Mouse (Mus musculus) neural tube, embryonic 15.5 days (tissue): Measurements from ENCODE around the gene Maml3. TPM values are rescaled to one million over a fixed set of nuclear protein-coding genes. Genes with fewer than 3 reads are reported as not detected.

ENCODE experiments used
- ATAC-seq: fragments of 200-750 bp; cut with Nextera tagmentation; 2 replicates; pipeline ENCODE4 v1.8.0; 2017; ENCODE audit warnings: mild to moderate bottlenecking, moderate TSS enrichment, moderate library complexity; ENCODE audit not compliant: low FRiP score
- H3K27ac ChIP-seq: fragments of 300-500 bp; sonication (generic); replicated peaks from 2 replicates; pipeline ENCODE4 v1.5.1; 2015; ENCODE audit warnings: mild to moderate bottlenecking, inconsistent platforms
- H3K27me3 ChIP-seq: fragments of 300-500 bp; sonication (generic); replicated peaks from 2 replicates; pipeline ENCODE4 v1.6.1; 2015; ENCODE audit warnings: inconsistent platforms
- H3K36me3 ChIP-seq: fragments of 300-500 bp; sonication (generic); 2 replicates; pipeline ENCODE4 v1.6.1; 2015; ENCODE audit warnings: inconsistent platforms
- H3K4me1 ChIP-seq: fragments of 300-500 bp; sonication (generic); 2 replicates; pipeline ENCODE4 v1.6.1; 2015; ENCODE audit warnings: inconsistent platforms
- H3K4me2 ChIP-seq: fragments of 300-500 bp; sonication (generic); 2 replicates; pipeline ENCODE4 v1.6.1; 2015; ENCODE audit warnings: inconsistent platforms, mild to moderate bottlenecking, moderate library complexity
- H3K4me3 ChIP-seq: fragments of 300-500 bp; sonication (generic); replicated peaks from 2 replicates; pipeline ENCODE4 v1.5.1; 2015; ENCODE audit warnings: mild to moderate bottlenecking, inconsistent platforms
- H3K9ac ChIP-seq: fragments of 300-500 bp; sonication (generic); replicated peaks from 2 replicates; pipeline ENCODE4 v1.6.1; 2015; ENCODE audit warnings: mild to moderate bottlenecking, inconsistent platforms
- H3K9me3 ChIP-seq: fragments of 300-500 bp; sonication (generic); replicated peaks from 2 replicates; pipeline ENCODE4 v1.6.1; 2016; ENCODE audit warnings: inconsistent platforms
- WGBS: fragments of 180-500 bp; shearing (Covaris S2); methylation state at CpG from one replicate; pipeline ENCODE4 v1.1.7; 2015; ENCODE audit warnings: mixed read lengths; 5-methylcytosine and 5-hydroxymethylcytosine counted together
- polyA plus RNA-seq: library from polyadenylated mRNA; unstranded; fragments of >200 nt; fragmentation: Nextera tagmentation; extraction: Ambion mirVana; gene quantifications from 2 replicates; pipeline ENCODE4 v1.2.1, GENCODE M21; 2015

The Maml3 gene
- polyA plus RNA-seq, 1 experiment from 2014 or later: 7.6 TPM

DNA sequence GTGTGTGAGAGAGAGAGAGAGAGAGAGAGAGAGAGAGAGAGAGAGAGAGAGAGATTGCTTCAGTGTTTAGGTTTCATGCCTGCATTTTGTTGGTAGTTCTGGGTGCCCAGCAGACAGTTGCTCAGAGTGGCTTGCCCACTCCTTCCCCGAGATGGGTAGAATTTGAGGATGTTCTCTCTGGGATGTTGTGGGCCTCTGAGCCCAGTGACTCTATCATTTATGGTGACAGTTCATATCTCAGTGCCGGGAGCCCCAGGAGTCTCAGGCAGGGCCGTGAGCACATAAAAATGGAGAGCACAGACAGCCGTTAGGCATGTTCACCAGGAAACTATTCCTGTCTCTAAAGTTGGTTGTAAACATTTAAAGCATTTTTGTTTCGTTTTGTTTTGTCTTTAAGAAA is 443.5 kb downstream of the Maml3 start:
- 0 out of 2 replicates have a peak, but pooled peaks cover 2% of the 10 kb centered on the region for H3K4me1 ChIP-seq
- 45% methylated on average over 5 of the region's 5 CpGs for WGBS
- no peaks in the 10 kb centered on the region for H3K9me3 ChIP-seq
- H3K36me3 ChIP-seq: no peaks in the 10 kb centered on the region
- H3K4me3 ChIP-seq: no peak overlapping the region
- no peak for ATAC-seq
- no peak overlapping the region for H3K27ac ChIP-seq
- no peak overlapping the region for H3K9ac ChIP-seq
- no peak overlapping the region for H3K4me2 ChIP-seq
- no peaks in the 10 kb centered on the region for H3K27me3 ChIP-seq

DNA sequence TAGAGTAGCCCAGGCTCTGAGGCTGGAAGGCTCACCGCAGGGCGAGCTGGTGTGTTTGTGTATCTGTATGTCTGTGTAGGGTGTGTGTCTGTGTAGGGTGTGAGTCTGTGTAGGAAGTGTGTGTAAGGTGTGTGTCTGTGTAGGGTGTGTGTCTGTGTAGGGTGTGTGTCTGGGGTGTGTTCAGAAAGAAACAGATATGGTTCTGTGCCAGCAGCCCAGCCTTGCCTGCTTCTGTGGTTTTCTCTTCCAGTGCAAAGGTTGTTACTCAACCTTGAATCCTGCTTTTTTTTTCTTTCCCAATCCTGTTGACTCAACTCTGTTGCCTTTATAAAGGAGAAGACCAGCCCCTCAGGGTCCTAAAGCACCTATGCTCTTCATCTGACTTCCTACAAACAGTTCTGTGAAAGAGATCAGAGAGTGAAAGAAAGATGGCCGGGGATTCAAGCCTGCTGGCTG is 444.0 kb downstream of the Maml3 start:
- Histone ChIP-seq H3K27me3 (no peaks in the 10 kb centered on the region), H3K9me3 (no peaks in the 10 kb centered on the region), H3K4me2 (no peak overlapping the region), H3K4me3 (no peak overlapping the region), H3K27ac (no peak overlapping the region), H3K4me1 (0 out of 2 replicates have a peak, but pooled peaks cover 2% of the 10 kb centered on the region), H3K9ac (no peak overlapping the region), H3K36me3 (no peaks in the 10 kb centered on the region)
- 80% methylated on average over 3 of the region's 3 CpGs for WGBS
- ATAC-seq: no peak

DNA sequence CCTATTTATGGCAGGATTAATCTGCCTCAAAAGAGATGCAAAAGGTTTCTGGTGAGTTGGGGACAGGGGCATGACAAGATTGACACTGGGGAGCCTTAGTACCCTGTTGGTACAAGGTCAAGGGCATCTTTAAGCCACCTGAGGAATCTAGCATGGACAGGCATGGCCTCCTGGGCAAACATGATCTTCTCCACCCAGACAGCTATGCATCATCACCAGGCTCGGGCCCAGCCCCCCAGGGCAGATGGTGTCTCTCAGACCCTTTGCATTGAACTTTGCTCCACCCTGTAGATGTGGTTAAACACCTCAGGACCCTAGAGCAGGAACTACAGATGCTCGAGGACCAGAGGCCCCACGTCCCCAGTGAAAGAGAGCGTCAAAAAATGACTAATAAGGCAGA is 444.8 kb downstream of the Maml3 start, which contains the start of gene Mgst2:
Mgst2 (plus strand) TSS at position 301 of the 400 bp plus-strand sequence.
- Histone ChIP-seq H3K4me2 (no peak within 1 kb of the TSS), H3K4me3 (no peak within 1 kb of the TSS), H3K9ac (no peak within 1 kb of the TSS), H3K36me3 (no peaks in the 10 kb centered on the region), H3K27ac (no peak within 1 kb of the TSS), H3K27me3 (no peaks in the 10 kb centered on the region), H3K4me1 (0 out of 2 replicates have a peak, but pooled peaks cover 2% of the 10 kb centered on the region), H3K9me3 (no peaks in the 10 kb centered on the region)
- whole genome bisulfite sequencing: 59% methylated on average over 4 of the region's 4 CpGs
- no peak for ATAC-seq

DNA sequence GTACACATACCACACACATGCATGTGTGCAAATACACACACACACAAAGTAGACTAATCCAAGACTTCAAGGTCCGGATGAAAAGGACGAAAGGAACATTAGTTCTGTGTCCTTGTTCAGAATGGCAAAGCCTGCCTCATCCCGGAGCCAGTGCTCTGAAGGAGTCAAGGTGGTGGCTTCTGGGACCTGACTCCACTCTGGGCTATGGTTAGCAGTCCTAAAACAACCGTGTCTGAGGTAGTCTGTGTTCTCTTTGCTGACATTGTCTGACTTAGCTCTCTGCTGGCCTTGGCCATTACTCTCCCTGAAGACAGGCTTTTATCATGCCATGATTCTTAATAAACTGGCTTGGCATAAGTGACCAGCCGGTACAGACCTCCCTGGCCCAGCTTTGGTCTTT is 445.5 kb downstream of the Maml3 start:
- H3K4me1 ChIP-seq: 0 out of 2 replicates have a peak, but pooled peaks cover 2% of the 10 kb centered on the region
- no peak overlapping the region for H3K9ac ChIP-seq
- no peaks in the 10 kb centered on the region for H3K36me3 ChIP-seq
- 86% methylated on average over 5 of the region's 5 CpGs for WGBS
- no peak overlapping the region for H3K4me2 ChIP-seq
- no peak overlapping the region for H3K4me3 ChIP-seq
- ATAC-seq: no peak
- H3K9me3 ChIP-seq: no peaks in the 10 kb centered on the region
- H3K27me3 ChIP-seq: no peaks in the 10 kb centered on the region
- no peak overlapping the region for H3K27ac ChIP-seq

DNA sequence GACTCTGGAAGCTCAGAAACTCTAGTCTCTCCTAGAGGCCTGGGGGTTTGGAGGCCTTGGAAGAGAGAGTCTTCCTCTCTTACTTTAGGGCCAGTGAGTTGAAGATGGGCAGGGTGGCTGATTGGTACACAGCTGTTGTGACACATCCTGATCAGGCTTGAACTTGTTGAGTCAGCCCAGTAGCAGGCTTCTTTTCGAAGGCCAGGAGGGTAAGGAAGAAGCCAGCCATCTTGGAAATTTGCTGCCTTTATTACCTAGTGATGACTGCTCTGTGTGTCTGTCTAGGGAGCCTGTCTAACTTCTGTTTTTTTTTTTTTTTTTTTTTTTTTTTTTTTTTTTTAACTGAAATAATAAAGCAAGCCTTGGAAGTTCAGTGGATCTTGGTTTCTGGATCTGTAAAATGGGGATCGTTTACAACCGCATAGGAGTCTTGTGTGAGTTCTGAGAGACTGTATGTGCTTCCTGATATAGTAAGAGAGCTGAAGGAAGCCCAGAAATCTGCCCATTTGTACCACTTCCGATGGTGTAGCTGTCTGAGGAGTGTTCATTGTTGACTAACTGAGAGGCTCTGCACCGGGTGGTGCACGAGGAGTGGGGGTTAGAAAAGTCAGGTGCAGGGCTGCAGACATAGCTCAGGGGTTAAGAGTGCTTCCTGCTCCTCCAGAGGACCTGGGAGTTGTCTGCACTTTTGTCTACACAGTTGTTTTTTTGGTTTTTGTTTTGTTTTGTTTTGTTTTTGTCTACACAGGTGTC is 450.4 kb downstream of the Maml3 start:
- Histone ChIP-seq H3K9me3 (no peaks in the 10 kb centered on the region), H3K27ac (no peak overlapping the region)
- 82% methylated on average over 6 of the region's 6 CpGs for WGBS

DNA sequence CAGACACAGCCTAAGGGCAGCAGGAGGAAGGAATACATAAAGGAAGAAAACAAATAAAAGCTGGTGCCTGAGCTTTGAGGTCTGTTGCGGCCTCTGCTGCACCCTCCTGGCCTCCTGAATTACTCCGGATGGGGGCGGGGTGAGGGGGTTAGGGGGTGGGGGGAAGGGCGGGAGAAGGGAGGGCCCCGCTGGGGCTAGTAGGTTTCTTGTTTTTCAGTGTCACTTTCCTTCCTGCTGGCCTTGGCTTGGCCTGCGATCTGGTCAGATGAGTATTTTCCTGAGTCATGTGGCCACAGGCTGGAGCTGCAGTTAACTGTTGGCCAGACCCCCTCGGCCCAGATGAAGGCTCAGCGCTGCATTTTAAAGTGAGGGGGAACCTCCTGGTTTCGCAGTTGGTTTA is 452.2 kb downstream of the Maml3 start:
- H3K4me2 ChIP-seq: peak overlapping the region; percentile 45
- 0 out of 2 replicates have a peak overlapping the region, but pooled peaks have one; percentile 4 for H3K9ac ChIP-seq
- no peak overlapping the region for H3K27ac ChIP-seq
- H3K4me1 ChIP-seq: peaks cover 26% of the 10 kb centered on the region
- no peaks in the 10 kb centered on the region for H3K36me3 ChIP-seq
- H3K9me3 ChIP-seq: no peaks in the 10 kb centered on the region
- WGBS: 9% methylated on average over 9 of the region's 9 CpGs
- H3K4me3 ChIP-seq: peak overlapping the region; percentile 5; the same call in 1 of the 2 replicates
- H3K27me3 ChIP-seq: no peaks in the 10 kb centered on the region
- ATAC-seq: no peak

More for the DNA sequence above, 450.4 kb downstream of the Maml3 start:
- Histone ChIP-seq H3K4me2 (no peak overlapping the region), H3K36me3 (no peaks in the 10 kb centered on the region), H3K9ac (no peak overlapping the region), H3K27me3 (no peaks in the 10 kb centered on the region), H3K4me3 (no peak overlapping the region), H3K4me1 (peaks cover 22% of the 10 kb centered on the region)
- no peak for ATAC-seq

DNA sequence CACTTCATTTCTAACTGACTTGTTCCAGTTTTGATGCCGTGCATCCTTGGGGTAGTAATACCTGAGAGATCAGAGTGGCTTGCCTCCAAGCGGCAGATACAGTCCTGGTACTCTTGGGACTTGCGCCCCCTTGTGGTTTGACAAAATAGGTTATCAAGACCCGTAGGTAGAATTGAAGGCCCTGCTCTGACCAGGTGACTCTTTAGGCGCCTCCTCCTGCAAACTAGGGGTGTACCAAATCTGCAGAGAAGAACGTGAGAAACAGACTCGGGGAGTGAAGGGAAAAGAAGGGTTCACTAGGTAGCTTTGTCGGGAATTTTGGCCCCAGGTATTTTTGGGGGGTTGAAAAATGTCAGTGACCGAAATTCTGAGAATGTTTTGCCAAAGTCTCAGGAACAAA is 452.6 kb downstream of the Maml3 start:
- Histone ChIP-seq H3K27ac (no peak overlapping the region), H3K4me3 (peak overlapping the region; percentile 5; the same call in 1 of the 2 replicates), H3K4me2 (peak overlapping the region; percentile 45), H3K27me3 (no peaks in the 10 kb centered on the region), H3K4me1 (peaks cover 26% of the 10 kb centered on the region), H3K36me3 (no peaks in the 10 kb centered on the region), H3K9ac (0 out of 2 replicates have a peak overlapping the region, but pooled peaks have one; percentile 4), H3K9me3 (no peaks in the 10 kb centered on the region)
- ATAC-seq: 0 out of 2 replicates have a peak, but pooled peaks have one; percentile 22
- WGBS: 3% methylated on average over 9 of the region's 9 CpGs

DNA sequence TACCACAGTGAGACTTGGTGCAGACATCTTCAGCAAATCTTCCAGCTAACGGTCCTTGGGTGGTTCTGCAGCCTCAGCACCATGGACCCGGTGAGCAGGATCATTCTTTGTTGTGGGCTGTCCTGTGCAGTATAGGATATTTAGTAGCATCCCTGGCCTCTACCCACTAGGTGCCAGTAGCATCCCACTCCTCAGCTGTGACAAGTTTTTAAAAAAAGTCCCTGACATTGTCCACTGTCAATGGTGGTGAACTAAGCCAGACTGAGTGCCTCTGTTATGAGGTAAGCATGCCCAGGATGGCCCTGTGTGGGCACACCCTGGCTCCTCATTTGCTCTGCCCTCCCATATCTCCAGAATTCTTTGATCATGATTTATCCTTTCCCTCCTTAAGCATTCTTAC is 453.7 kb downstream of the Maml3 start:
- no peak overlapping the region for H3K4me2 ChIP-seq
- no peaks in the 10 kb centered on the region for H3K9me3 ChIP-seq
- 52% methylated on average over 2 of the region's 2 CpGs for WGBS
- H3K36me3 ChIP-seq: no peaks in the 10 kb centered on the region
- no peak overlapping the region for H3K9ac ChIP-seq
- H3K4me1 ChIP-seq: peaks cover 26% of the 10 kb centered on the region
- no peak overlapping the region for H3K4me3 ChIP-seq
- no peak overlapping the region for H3K27ac ChIP-seq
- no peaks in the 10 kb centered on the region for H3K27me3 ChIP-seq
- ATAC-seq: peak; percentile 73; the same call in 1 of the 2 replicates

DNA sequence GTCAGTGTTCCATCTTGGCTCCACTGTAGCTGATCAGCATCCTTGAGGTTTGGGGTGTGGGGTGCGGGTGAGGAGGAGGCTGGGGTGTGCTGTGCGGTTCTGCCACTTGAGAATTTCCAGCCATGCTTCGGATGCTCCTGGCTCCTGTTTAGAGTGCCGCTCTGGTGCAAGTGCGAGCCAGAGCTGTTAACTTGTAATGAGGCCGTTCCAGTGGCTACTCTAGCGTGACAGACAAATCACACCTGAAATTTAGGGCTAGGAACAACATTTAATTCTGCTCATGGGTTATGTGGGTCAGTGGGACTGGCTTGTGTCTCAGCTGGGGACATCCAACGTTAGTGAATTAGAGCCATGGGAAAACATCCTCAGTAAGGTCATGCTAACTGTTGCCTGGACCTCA is 454.9 kb downstream of the Maml3 start:
- no peak overlapping the region for H3K27ac ChIP-seq
- H3K4me2 ChIP-seq: no peak overlapping the region
- no peaks in the 10 kb centered on the region for H3K27me3 ChIP-seq
- no peaks in the 10 kb centered on the region for H3K36me3 ChIP-seq
- H3K4me1 ChIP-seq: peaks cover 26% of the 10 kb centered on the region
- no peak overlapping the region for H3K4me3 ChIP-seq
- H3K9me3 ChIP-seq: no peaks in the 10 kb centered on the region
- no peak for ATAC-seq
- H3K9ac ChIP-seq: no peak overlapping the region
- WGBS: 68% methylated on average over 8 of the region's 8 CpGs

DNA sequence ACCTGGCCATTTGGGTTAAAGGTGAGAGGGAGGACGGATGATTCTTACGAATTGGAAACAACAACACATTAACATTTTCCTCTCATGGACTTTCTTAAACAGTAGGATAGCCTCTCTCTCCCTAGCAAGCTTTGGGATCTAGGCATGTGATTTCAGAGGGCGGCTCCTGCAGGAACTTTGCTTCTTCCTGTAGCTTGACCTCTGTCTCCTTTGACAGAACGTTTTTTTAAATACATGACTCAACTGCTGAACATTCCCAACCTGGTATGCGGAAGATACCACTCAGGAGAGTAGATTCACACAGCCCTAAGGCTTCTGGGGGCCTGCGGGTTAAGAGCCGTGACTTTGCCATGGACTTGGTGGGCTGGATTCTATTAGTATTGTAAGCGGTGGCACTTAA is 455.4 kb downstream of the Maml3 start:
- H3K36me3 ChIP-seq: no peaks in the 10 kb centered on the region
- H3K9ac ChIP-seq: no peak overlapping the region
- H3K27ac ChIP-seq: no peak overlapping the region
- H3K4me3 ChIP-seq: no peak overlapping the region
- no peaks in the 10 kb centered on the region for H3K27me3 ChIP-seq
- WGBS: 81% methylated on average over 8 of the region's 8 CpGs
- H3K4me1 ChIP-seq: peaks cover 26% of the 10 kb centered on the region
- H3K4me2 ChIP-seq: no peak overlapping the region
- H3K9me3 ChIP-seq: no peaks in the 10 kb centered on the region
- ATAC-seq: no peak

DNA sequence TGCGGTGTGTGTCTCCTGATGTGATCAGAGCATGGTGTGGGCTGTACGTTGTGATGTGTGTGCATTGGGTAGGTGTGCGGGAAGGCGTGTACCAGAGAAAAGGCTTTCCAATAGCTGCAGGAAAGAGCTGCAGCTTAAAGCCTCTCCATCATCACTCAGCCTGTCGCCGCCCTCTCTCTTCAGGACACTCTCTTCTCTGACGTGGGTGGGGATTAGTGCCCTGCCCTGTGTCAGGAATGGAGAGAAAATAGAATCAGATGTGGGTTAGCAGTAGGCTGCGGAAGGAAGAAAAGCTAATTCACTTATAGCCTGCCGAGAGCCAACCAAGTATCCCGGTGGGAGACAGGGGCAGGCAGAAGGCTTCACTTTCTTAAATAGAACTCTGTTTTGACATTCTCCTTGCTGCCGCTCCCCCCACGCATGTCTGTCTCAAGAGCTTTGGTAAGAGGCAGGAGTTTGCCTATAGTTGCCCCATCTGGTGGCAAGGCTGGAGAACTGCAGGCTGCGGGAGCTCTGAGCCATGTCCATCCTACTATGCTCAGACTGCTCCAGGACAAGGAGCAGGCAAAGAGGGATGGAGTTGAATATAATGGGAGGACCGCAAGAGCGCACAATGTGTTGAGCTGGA is 456.7 kb downstream of the Maml3 start:
- WGBS: 49% methylated on average over 15 of the region's 15 CpGs
- Histone ChIP-seq H3K36me3 (no peaks in the 10 kb centered on the region), H3K4me1 (peaks cover 26% of the 10 kb centered on the region), H3K27me3 (no peaks in the 10 kb centered on the region), H3K4me2 (peak overlapping the region; percentile 43), H3K9ac (no peak overlapping the region), H3K4me3 (no peak overlapping the region), H3K9me3 (no peaks in the 10 kb centered on the region), H3K27ac (no peak overlapping the region)
- peak; percentile 30; the same call in 1 of the 2 replicates for ATAC-seq

DNA sequence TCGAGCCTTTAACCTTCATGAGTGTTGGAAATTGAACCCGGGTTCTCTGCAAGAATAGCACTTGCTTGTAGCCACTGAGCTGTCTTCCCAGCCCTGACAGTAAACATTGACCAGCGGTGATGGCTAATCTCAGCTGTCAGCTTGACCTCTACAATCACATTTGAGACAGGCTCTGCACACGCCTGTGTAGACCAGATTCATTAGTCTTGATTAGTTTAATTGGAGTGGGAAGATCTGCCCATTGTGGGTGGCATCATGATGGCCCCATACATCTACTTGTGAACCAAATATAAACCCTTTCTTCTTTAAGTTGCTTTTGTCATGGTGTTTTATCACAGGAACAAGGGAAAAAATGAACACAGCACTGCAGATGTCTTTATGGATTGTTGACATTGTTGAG is 457.5 kb downstream of the Maml3 start:
- 91% methylated on average over 4 of the region's 4 CpGs for WGBS
- Histone ChIP-seq H3K4me2 (no peak overlapping the region), H3K36me3 (no peaks in the 10 kb centered on the region), H3K27me3 (no peaks in the 10 kb centered on the region), H3K9ac (no peak overlapping the region), H3K4me1 (peaks cover 18% of the 10 kb centered on the region), H3K9me3 (no peaks in the 10 kb centered on the region), H3K4me3 (no peak overlapping the region), H3K27ac (no peak overlapping the region)
- no peak for ATAC-seq
